Comparison of ENCODE assay signal across 8 mouse cellular contexts in genomic region chr11:5953130-5953765, GRCm38 (mm10). TPM values are rescaled to one million over a fixed set of nuclear protein-coding genes. Genes with fewer than 3 reads are reported as not detected.
DNase-seq lines count a peak whose midpoint lies in the region; ATAC-seq and TF ChIP-seq lines count a peak whose summit lies in the region.

No protein-coding gene starts in this region.

- H3K9me3 ChIP-seq in hindbrain, embryonic 11.5 days (ENCODE audit: control insufficient read depth, low read length) = no peaks in the 10 kb centered on the region
- H3K9me3 ChIP-seq in hindbrain, embryonic 10.5 days = no peaks in the 10 kb centered on the region
- H3K9me3 ChIP-seq in heart, embryonic 16.5 days (replicated peaks; ENCODE audit: control insufficient read depth, low read length) = no peaks in the 10 kb centered on the region
- H3K9me3 ChIP-seq in stomach, postnatal 0 days (ENCODE audit: control insufficient read depth, low read length) = no peaks in the 10 kb centered on the region

- WGBS in hindbrain, embryonic 11.5 days = 29% methylated on average over 8 of the region's 8 CpGs
- 31% methylated on average over 8 of the region's 8 CpGs for WGBS in hindbrain, embryonic 10.5 days
- WGBS in heart, embryonic 16.5 days = 40% methylated on average over 8 of the region's 8 CpGs
- 40% methylated on average over 8 of the region's 8 CpGs for WGBS in stomach, postnatal 0 days

- peak; percentile 66 for TF ChIP-seq CTCF in stomach, postnatal 0 days (IDR thresholded peaks at IDR 0.05; ENCODE audit: low read depth)

- no peaks in the 10 kb centered on the region for H3K36me3 ChIP-seq in hindbrain, embryonic 11.5 days (ENCODE audit: control insufficient read depth, insufficient read depth, low read length)
- peaks cover 12% of the 10 kb centered on the region; the same call in 1 of the 2 replicates for H3K36me3 ChIP-seq in hindbrain, embryonic 10.5 days
- H3K36me3 ChIP-seq in heart, embryonic 16.5 days (ENCODE audit: control insufficient read depth, insufficient read depth) = no peaks in the 10 kb centered on the region
- H3K36me3 ChIP-seq in stomach, postnatal 0 days (ENCODE audit: control insufficient read depth, insufficient read depth, low read length) = no peaks in the 10 kb centered on the region

- no peaks in the 10 kb centered on the region for H3K4me1 ChIP-seq in hindbrain, embryonic 11.5 days (replicated peaks; ENCODE audit: control insufficient read depth, insufficient read depth, low read length)
- H3K4me1 ChIP-seq in hindbrain, embryonic 10.5 days (replicated peaks) = peaks cover 44% of the 10 kb centered on the region
- H3K4me1 ChIP-seq in heart, embryonic 16.5 days (ENCODE audit: control insufficient read depth, insufficient read depth, low read length) = peaks cover 37% of the 10 kb centered on the region
- peaks cover 5% of the 10 kb centered on the region for H3K4me1 ChIP-seq in stomach, postnatal 0 days (replicated peaks; ENCODE audit: control insufficient read depth, insufficient read depth)

- no peak for TF ChIP-seq EP300 in stomach, postnatal 0 days (optimal IDR thresholded peaks at IDR 0.05)

- no peak for ATAC-seq in hindbrain, embryonic 11.5 days (ENCODE audit: low FRiP score)
- no peak for ATAC-seq in heart, embryonic 16.5 days (replicated peaks; ENCODE audit: extremely low read depth, insufficient read depth, low FRiP score)
- no peak for ATAC-seq in stomach, postnatal 0 days (ENCODE audit: low FRiP score, low TSS enrichment)
- no peak for ATAC-seq in erythroblast, adult 5-6 weeks (replicated peaks; ENCODE audit: low FRiP score, poor library complexity, severe bottlenecking)

- H3K9ac ChIP-seq in hindbrain, embryonic 11.5 days (ENCODE audit: low read depth, low read length) = no peak overlapping the region
- no peak overlapping the region for H3K9ac ChIP-seq in heart, embryonic 16.5 days (ENCODE audit: low read length)
- H3K9ac ChIP-seq in stomach, postnatal 0 days (ENCODE audit: low read length) = no peak overlapping the region

- H3K4me2 ChIP-seq in hindbrain, embryonic 11.5 days (replicated peaks; ENCODE audit: low read depth, low read length) = no peak overlapping the region
- no peak overlapping the region; the same call in 1 of the 2 replicates for H3K4me2 ChIP-seq in heart, embryonic 16.5 days (ENCODE audit: low read depth, low read length)
- H3K4me2 ChIP-seq in stomach, postnatal 0 days (replicated peaks; ENCODE audit: low read depth) = no peak overlapping the region

- no peaks in the 10 kb centered on the region for H3K27me3 ChIP-seq in hindbrain, embryonic 11.5 days (ENCODE audit: control insufficient read depth, insufficient read depth, low read length)
- no peaks in the 10 kb centered on the region for H3K27me3 ChIP-seq in hindbrain, embryonic 10.5 days (ENCODE audit: insufficient read depth, poor library complexity, severe bottlenecking)
- no peaks in the 10 kb centered on the region for H3K27me3 ChIP-seq in heart, embryonic 16.5 days (ENCODE audit: control insufficient read depth, insufficient read depth, low read length)
- H3K27me3 ChIP-seq in stomach, postnatal 0 days (ENCODE audit: control insufficient read depth, insufficient read depth, low read length) = no peaks in the 10 kb centered on the region

- peak; percentile 67 for DNase-seq in hindbrain, embryonic 11.5 days (ENCODE audit: low spot score)
- no peak for DNase-seq in hindbrain, embryonic 10.5 days (ENCODE audit: low spot score)
- DNase-seq in 416B (ENCODE audit: low read depth) (peak; percentile 79), NIH3T3 (ENCODE audit: low read depth) (peak; percentile 69)
- DNase-seq in stomach, postnatal 0 days (ENCODE audit: low spot score) = peak; percentile 51
- no peak for DNase-seq in T-cell, adult 2 months (ENCODE audit: low spot score)

- H3K27ac ChIP-seq in hindbrain, embryonic 11.5 days (ENCODE audit: low read depth, low read length) = no peak overlapping the region
- H3K27ac ChIP-seq in hindbrain, embryonic 10.5 days = no peak overlapping the region
- peak overlapping the region; percentile 80 for H3K27ac ChIP-seq in heart, embryonic 16.5 days (ENCODE audit: low read length)
- no peak overlapping the region for H3K27ac ChIP-seq in stomach, postnatal 0 days (replicated peaks)

- H3K4me3 ChIP-seq in hindbrain, embryonic 11.5 days (ENCODE audit: low read depth, low read length) = no peak overlapping the region
- no peak overlapping the region for H3K4me3 ChIP-seq in hindbrain, embryonic 10.5 days
- H3K4me3 ChIP-seq in heart, embryonic 16.5 days (ENCODE audit: low read length) = no peak overlapping the region
- no peak overlapping the region for H3K4me3 ChIP-seq in stomach, postnatal 0 days (ENCODE audit: low read depth, low read length)

RNA-seq across cellular contexts. Expression of gene Ykt6, which starts 2.2 kb away (rescaled TPM):
- 30.2 and 31.9 TPM in 2 replicates for polyA plus RNA-seq in hindbrain, embryonic 11.5 days (2014; fragmentation: Nextera tagmentation; extraction: Ambion mirVana)
- 53.4 and 54.5 TPM in 2 replicates for polyA plus RNA-seq in hindbrain, embryonic 10.5 days (2016; fragmentation: Nextera tagmentation; extraction: Ambion mirVana)
- polyA plus RNA-seq in heart, embryonic 16.5 days (2015; fragmentation: Nextera tagmentation; extraction: Ambion mirVana) = 38.3 and 40.5 TPM in 2 replicates
- polyA plus RNA-seq in stomach, postnatal 0 days (2015; fragmentation: Nextera tagmentation; extraction: Ambion mirVana) = 47.0 and 47.7 TPM in 2 replicates
- 9.8 and 11.3 TPM in 2 replicates for total RNA-seq in erythroblast, adult 5-6 weeks (2015; ENCODE audit: low replicate concordance)
- total RNA-seq in erythroblast, adult 5-6 weeks (2017; ENCODE audit: low replicate concordance) = 6.8 and 22.3 TPM in 2 replicates

RNA-seq across cellular contexts. Expression of gene Gck, which starts 3.4 kb away (rescaled TPM):
- 2.9 and 3.0 TPM in 2 replicates for polyA plus RNA-seq in hindbrain, embryonic 11.5 days (2014; fragmentation: Nextera tagmentation; extraction: Ambion mirVana)
- polyA plus RNA-seq in hindbrain, embryonic 10.5 days (2016; fragmentation: Nextera tagmentation; extraction: Ambion mirVana) = 2.5 and 3.8 TPM in 2 replicates
- polyA plus RNA-seq in heart, embryonic 16.5 days (2015; fragmentation: Nextera tagmentation; extraction: Ambion mirVana) = 0.75 and 1.2 TPM in 2 replicates
- 1.9 and 2.0 TPM in 2 replicates for polyA plus RNA-seq in stomach, postnatal 0 days (2015; fragmentation: Nextera tagmentation; extraction: Ambion mirVana)
- not detected in 2 replicates for total RNA-seq in erythroblast, adult 5-6 weeks (2015; ENCODE audit: low replicate concordance)
- total RNA-seq in erythroblast, adult 5-6 weeks (2017; ENCODE audit: low replicate concordance) = not detected in 2 replicates

RNA-seq across cellular contexts. Expression of gene Myl7, which starts 54.7 kb away (rescaled TPM):
- 0.31 and 2.4 TPM in 2 replicates for polyA plus RNA-seq in hindbrain, embryonic 11.5 days (2014; fragmentation: Nextera tagmentation; extraction: Ambion mirVana)
- 2.6 and 14.6 TPM in 2 replicates for polyA plus RNA-seq in hindbrain, embryonic 10.5 days (2016; fragmentation: Nextera tagmentation; extraction: Ambion mirVana)
- polyA plus RNA-seq in heart, embryonic 16.5 days (2015; fragmentation: Nextera tagmentation; extraction: Ambion mirVana) = 3,470 and 5,161 TPM in 2 replicates
- 147 and 150 TPM in 2 replicates for polyA plus RNA-seq in stomach, postnatal 0 days (2015; fragmentation: Nextera tagmentation; extraction: Ambion mirVana)
- not detected in 2 replicates for total RNA-seq in erythroblast, adult 5-6 weeks (2015; ENCODE audit: low replicate concordance)
- total RNA-seq in erythroblast, adult 5-6 weeks (2017; ENCODE audit: low replicate concordance) = not detected in 2 replicates

Comparison
In these comparisons a context has a peak if more than half of its experiments do, and no peak if none do; other contexts are left out.
1. DNase-seq: peak in hindbrain, embryonic 11.5 days (single experiment), 416B (single experiment), NIH3T3 (single experiment) and stomach, postnatal 0 days (single experiment); none in hindbrain, embryonic 10.5 days (single experiment) and T-cell, adult 2 months (single experiment).